Mouse (Mus musculus) Patski (cell line): ENCODE measurements at regions not wholly inside any gene's neighbourhood (a gene's known extent, or its start where the extent isn't known, plus 50 kb on each side); places are given as distances from the start of the nearest gene placed in this dataset.

ENCODE experiments used
- ATAC-seq: fragments of 100-300 bp; one replicate; pipeline ENCODE4 v1.8.0; 2021
- CTCF ChIA-PET: fragments of 350-600 bp; sonication (Branson Sonifier 250); formaldehyde crosslinking; loops from one replicate; lab custom pipeline; 2022; ENCODE audit warnings: inconsistent platforms; lab: Charles Lee
- POLR2A ChIA-PET: fragments of 350-600 bp; sonication (Branson Sonifier 250); formaldehyde crosslinking; loops from one replicate; lab custom pipeline; 2022; ENCODE audit warnings: antibody characterized with exemption, inconsistent platforms; lab: Charles Lee
- DNase-seq: peaks from one replicate; pipeline ENCODE4 v3.0.0-alpha.2; 2011; ENCODE audit warnings: low read depth, low spot score
- H3K27me3 ChIP-seq: fragments of 371-371 bp; one replicate; pipeline ENCODE4 v1.5.1; 2021
- CTCF ChIP-seq: fragments of 100-300 bp; IDR thresholded peaks from one replicate; pipeline ENCODE4 v1.5.1; 2021
- in situ Hi-C: fragments of 300-500 bp; cut with MboI; formaldehyde crosslinking; loops from 3 replicates; pipeline ENCODE4 v1.11.1; 2018; ENCODE audit warnings: low pct_unique_long_range_greater_than_20kb, mixed read lengths

DNA sequence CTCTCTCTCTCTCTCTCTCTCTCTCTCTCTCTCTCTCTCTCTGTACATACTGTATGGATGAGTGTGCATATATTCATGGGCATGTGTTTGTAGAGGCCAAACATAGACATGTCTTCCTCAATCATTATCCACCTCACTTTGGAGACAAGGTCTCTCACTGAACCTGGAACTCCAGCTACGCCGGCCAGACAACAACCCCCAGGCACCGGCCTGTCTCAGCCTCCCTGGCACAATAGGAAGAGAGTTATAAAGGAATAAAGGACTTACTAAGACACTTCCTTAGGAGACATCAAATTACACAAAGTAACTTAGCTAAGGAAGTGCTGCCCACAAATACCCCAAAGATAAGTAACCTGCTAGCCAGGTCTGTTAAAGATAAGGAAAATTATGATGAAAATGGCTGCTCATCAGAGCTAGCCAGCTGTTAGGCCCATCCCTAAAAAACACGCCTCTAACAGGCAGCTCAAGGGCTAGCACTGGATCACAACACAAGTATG is 110.0 kb downstream of the Qrsl1 start:
- in situ Hi-C loops, result no loop called here
- ChIA-PET POLR2A (no interaction called here), CTCF (interaction anchor here (1.3 kb wide), 1 partner anchor 16 kb away, joined by 4 read pairs; no protein-coding TSS in a partner anchor)
- DNase-seq (no peak), ATAC-seq (no peak)
- TF ChIP-seq CTCF, result no peak
- no peaks in the 10 kb centered on the region for H3K27me3 ChIP-seq

DNA sequence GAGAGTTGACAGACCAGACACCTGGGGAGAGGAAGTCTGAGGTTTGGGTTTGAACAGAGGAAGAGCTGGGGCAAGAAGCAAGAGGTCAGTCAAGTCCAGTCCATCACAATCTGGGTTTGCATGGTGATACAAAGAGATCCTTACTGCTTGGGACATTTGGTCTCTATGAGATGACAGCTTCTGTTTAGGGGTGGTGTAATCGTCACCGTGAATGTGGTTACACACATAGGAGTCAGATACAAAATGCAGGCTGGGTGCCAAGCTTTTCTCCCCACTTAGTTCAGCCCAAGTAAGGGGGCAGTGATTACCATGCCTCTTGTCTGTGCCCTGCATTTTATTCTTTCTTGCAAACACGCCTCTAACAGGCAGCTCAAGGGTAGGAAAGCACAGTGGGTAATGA is 108.9 kb downstream of the Qrsl1 start:
- ATAC-seq, result no peak
- TF ChIP-seq CTCF, result no peak
- POLR2A ChIA-PET, result no interaction called here

DNA sequence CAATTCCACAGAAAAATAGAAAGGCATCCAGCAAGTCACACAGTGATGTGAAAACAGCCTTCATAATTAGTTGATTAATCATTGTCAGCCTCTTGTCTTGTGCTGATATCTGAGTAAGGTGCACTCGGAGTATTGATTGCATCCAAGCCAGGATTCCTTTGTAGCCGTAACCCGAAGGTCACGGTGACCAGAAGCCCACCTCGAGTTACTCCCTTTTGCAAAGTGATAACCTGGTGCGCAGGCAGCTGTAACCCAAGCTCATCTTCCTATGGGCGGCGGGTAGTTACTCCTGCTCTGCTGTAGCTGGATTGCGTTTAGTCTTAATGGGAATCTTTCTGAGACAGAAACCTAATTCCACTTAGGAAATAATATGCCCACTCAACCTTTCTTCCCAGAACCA is 107.0 kb downstream of the Qrsl1 start:
- ChIA-PET CTCF (no interaction called here), POLR2A (no interaction called here)
- no peak for TF ChIP-seq CTCF
- H3K27me3 ChIP-seq, result no peaks in the 10 kb centered on the region
- in situ Hi-C loops, result no loop called here
- ATAC-seq (no peak), DNase-seq (no peak)

More for the DNA sequence above, 108.9 kb downstream of the Qrsl1 start:
- in situ Hi-C loops, result no loop called here
- DNase-seq, result no peak
- no peaks in the 10 kb centered on the region for H3K27me3 ChIP-seq
- CTCF ChIA-PET, result interaction anchor here (1.4 kb wide), 1 partner anchor 31 kb away, joined by 3 read pairs; no protein-coding TSS in a partner anchor

DNA sequence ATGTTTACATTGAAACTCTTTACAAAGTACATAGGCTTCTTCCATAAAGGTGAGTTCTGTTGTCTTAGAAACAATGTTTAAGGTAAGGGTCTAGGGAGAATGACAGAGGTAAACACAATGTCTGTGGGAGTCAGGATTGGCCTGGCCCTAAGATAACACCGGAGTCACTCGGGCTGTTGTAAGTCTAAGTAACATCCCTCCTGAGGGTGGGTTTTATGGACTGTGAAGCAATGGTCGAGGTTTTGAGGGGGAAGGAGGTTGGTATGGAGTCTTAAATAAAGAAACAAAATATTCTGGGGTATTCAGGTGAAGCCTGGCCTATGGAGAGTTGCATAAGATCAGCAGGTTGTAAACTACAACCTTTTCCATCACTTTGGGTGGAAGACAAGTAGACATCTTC is 101.5 kb downstream of the Qrsl1 start:
- CTCF ChIA-PET, result no interaction called here
- no peak for ATAC-seq

DNA sequence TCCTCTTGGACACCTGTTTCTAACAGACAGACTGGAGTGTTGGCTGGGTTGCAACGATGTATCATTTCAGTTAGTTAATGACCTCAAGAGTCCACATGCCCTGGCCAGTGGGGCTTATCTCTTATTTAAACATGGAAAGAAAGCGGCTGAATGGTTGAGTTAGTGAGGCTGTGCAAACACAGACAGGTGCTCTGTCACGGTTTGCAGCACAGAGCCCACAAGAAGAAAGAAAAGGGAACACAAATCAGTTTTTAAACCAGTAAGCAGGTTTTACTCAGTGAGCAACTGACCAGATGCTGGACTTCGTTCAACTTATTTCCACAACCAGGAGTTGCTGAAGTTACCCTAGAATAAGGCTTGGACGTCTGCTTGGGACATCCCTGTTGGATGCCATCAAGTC is 86.3 kb downstream of the Qrsl1 start:
- no peak for DNase-seq
- ChIA-PET POLR2A (no interaction called here), CTCF (no interaction called here)
- no peak for ATAC-seq
- in situ Hi-C loops, result no loop called here
- TF ChIP-seq CTCF, result no peak
- no peaks in the 10 kb centered on the region for H3K27me3 ChIP-seq

More for the DNA sequence above, 101.5 kb downstream of the Qrsl1 start:
- in situ Hi-C loops, result no loop called here
- no peaks in the 10 kb centered on the region for H3K27me3 ChIP-seq
- POLR2A ChIA-PET, result interaction anchor here (0.7 kb wide), 1 partner anchor 24 kb away, joined by 3 read pairs; no protein-coding TSS in a partner anchor
- DNase-seq, result no peak
- no peak for TF ChIP-seq CTCF

- no peak for TF ChIP-seq CTCF
- in situ Hi-C loops, result no loop called here
- H3K27me3 ChIP-seq, result no peaks in the 10 kb centered on the region
- POLR2A ChIA-PET, result no interaction called here
- ATAC-seq (no peak), DNase-seq (no peak)
- CTCF ChIA-PET, result no interaction called here
Observed at GRCm38 (mm10) chr10:43817522-43818198, 83.9 kb downstream of the Qrsl1 start.

DNA sequence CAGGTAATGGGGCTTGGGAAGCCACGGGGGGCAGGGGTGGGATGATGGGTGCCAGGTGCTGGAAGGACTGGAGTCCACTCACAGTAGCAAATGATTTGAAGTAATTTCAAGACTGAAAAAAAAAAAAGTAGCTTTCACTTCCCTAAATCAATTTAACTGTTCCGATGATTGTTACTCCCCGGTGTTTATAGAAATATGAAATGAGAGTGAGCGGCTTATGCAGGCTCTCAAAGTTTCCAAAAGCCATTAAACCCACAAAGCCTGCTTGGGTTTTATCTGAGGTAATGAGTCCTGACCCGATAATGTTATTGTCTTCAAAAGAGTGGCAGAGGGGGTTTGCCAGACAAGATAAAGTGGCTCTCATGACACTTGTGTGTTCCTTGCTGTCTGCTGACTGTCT is 82.9 kb downstream of the Qrsl1 start:
- in situ Hi-C loops, result no loop called here
- no peaks in the 10 kb centered on the region for H3K27me3 ChIP-seq
- DNase-seq, result no peak
- POLR2A ChIA-PET, result no interaction called here
- no peak for ATAC-seq
- no peak for TF ChIP-seq CTCF
- CTCF ChIA-PET, result no interaction called here

- no peak for ATAC-seq
- in situ Hi-C loops, result no loop called here
- CTCF ChIA-PET, result no interaction called here
- POLR2A ChIA-PET, result no interaction called here
- no peak for TF ChIP-seq CTCF
- H3K27me3 ChIP-seq, result no peaks in the 10 kb centered on the region
- DNase-seq, result no peak
Observed at GRCm38 (mm10) chr10:43819434-43819833, 82.1 kb downstream of the Qrsl1 start.

GRCm38 (mm10) chr10:43822615-43823014 is 78.9 kb downstream of the Qrsl1 start:
- no peaks in the 10 kb centered on the region for H3K27me3 ChIP-seq
- no peak for ATAC-seq
- in situ Hi-C loops, result no loop called here
- DNase-seq, result no peak
- POLR2A ChIA-PET, result no interaction called here
- CTCF ChIA-PET, result interaction anchor here (0.6 to 0.8 kb wide), 2 partner anchors 24 to 128 kb away, joined by 3 read pairs; no protein-coding TSS in a partner anchor
- no peak for TF ChIP-seq CTCF

GRCm38 (mm10) chr10:43824009-43824408 is 77.5 kb downstream of the Qrsl1 start:
- ChIA-PET CTCF (interaction anchor here (1.2 kb wide), 1 partner anchor 31 kb away, joined by 3 read pairs; no protein-coding TSS in a partner anchor), POLR2A (no interaction called here)
- no peak for TF ChIP-seq CTCF
- no peaks in the 10 kb centered on the region for H3K27me3 ChIP-seq
- no peak for ATAC-seq
- in situ Hi-C loops, result no loop called here
- DNase-seq, result no peak
